Mouse (Mus musculus) urinary bladder, postnatal 4 days (tissue): ENCODE measurements around the gene Klk8.

Source experiments
- DNase-seq, 2 experiments: peaks; one replicate each; pipeline ENCODE4 v3.0.0; 2021 to 2022; ENCODE audit warnings: low spot score in 2 of 2

The Klk8 gene

GRCm38 (mm10) chr7:43797333-43797769 lies at the start of gene Klk8:
Klk8 (plus strand) TSS chr7:43797577.
- DNase-seq, result no peak

DNA sequence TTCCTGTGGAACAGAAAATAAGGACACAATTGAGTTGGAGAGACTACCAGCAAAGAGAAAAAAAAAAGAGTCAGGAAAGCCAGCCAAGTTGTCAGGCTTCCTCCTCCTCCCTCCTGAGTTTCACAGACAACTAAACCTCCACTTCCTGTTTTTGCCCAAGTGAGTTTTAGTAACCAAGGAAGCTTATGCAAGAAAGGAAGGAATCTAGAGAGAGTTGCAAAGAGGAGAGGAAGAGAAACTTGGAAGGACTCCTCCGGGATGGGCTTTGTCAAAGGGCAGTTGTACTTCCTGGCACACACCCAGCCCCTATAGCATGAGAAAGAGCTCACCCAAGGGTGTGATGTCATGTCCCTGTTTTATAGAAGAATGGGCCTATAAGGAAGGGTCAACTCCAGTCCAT lies 49.6 kb upstream of the Klk8 start:
- DNase-seq, result no peak

- no peak for DNase-seq
Observed at GRCm38 (mm10) chr7:43752806-43753205, 44.6 kb upstream of the Klk8 start.

GRCm38 (mm10) chr7:43766484-43766883 lies 30.9 kb upstream of the Klk8 start:
- DNase-seq, result peak in 1 of 2 experiments; percentile 5

DNA sequence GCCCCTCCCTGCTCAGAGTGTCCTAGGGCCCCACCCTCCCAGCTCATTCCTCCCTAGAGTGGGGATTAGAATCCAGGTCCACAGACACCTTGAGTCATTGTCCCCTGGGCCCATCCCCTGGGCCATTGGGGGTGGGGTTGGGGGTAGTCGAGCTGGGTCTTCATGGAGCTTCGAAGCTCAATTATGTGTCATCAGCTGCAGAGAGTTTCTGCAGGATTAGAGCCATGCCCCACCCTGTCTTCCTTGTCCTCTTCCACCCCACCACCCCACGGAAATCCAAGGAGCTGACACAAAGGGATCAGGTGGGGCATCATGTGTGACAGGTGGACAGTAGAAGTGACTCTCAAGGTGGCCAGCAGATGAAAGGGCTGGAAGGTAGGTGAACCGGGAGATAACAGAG lies 28.8 kb upstream of the Klk8 start, which contains the start of gene Klk12:
TSS of gene Klk12 (plus strand) at position 301 of the 400 bp plus-strand sequence.
- DNase-seq, result peak in 1 of 2 experiments; percentile 13

DNA sequence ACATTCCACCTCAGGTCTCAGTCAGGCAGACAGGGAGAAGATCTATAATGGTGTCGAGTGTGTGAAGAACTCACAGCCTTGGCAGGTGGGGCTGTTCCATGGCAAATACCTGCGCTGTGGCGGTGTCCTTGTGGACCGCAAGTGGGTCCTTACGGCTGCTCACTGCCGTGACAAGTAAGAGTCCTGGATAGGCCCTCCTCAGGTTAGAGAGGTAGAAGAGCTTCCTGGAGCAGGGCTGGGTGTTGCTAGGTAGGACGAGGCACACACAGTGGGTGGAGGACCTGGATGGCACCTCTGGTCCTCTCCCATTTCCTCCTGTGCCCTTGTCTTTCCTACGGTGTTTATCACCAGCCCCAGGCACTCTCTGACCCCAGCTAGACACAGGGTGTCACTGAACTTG lies 27.7 kb upstream of the Klk8 start:
- DNase-seq, result peak; percentile 14 to 52

- peak; percentile 15 to 47 for DNase-seq
Observed at GRCm38 (mm10) chr7:43770701-43771100, 26.7 kb upstream of the Klk8 start.

- DNase-seq, result peak; percentile 5 to 52
Observed at GRCm38 (mm10) chr7:43771916-43772315, 25.5 kb upstream of the Klk8 start.

GRCm38 (mm10) chr7:43772901-43773300 lies 24.5 kb upstream of the Klk8 start:
- DNase-seq, result no peak

- DNase-seq, result peak; percentile 13 to 58
Observed at GRCm38 (mm10) chr7:43774364-43774763, 23.0 kb upstream of the Klk8 start, which contains the start of gene Klk11. Klk11 (plus strand) TSS chr7:43774604.

DNA sequence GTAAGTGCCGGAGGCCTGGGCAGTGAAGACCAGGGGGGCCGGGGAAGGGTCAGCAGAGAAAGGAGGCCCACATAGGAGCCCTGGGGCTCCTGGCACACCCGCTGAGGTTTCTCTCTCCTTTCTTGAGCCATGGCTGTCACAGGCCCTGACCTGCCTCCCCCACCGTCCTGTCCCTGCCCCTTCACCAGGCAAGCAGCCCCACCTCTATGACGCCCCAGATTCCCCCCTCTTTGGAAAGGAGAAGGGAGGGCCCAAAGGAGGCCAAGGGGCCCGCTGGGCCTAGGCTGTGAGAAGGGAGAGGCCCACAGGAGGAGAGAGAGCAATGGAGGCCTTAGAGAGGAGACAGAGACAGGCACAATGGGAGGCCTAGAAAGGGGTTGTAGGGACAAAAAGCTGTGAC lies 22.6 kb upstream of the Klk8 start:
- DNase-seq, result peak; percentile 12 to 58

DNA sequence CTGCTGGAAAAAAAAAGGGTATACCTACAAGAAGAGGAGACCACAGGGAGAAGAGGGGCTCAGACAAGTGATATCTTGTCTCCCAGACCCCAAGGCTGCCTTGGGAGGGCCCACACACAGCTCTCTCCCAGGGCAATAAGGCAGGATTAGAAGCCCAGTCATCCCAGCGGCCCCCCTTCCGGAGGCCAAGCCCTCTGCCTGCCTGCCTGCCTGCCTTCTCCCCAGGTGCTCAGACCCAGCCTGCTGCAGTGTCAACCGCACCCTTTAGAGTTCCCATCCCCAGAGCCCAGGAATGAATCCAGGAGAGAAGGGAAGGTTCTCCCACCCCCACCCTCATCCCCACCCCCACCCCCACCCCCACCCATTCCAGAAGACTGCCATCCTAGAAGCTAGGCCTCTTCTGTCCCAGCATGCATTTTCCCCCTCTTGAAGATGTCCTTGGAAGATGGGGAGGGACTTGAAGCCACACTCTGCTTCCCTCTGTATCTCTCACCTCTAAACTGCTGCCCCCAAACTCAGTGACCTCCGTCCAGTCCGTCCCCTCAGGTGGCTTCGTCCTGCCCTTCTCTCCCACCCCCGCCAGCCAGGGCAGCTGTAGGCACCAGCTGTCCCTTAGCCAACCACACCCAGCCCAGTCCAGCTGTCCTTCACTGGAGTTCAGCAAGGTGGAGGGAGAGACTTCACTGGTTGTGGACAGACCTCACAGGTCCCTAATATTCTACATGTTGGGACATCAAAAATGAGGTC lies 21.9 kb upstream of the Klk8 start:
- peak; percentile 13 to 52 for DNase-seq

DNA sequence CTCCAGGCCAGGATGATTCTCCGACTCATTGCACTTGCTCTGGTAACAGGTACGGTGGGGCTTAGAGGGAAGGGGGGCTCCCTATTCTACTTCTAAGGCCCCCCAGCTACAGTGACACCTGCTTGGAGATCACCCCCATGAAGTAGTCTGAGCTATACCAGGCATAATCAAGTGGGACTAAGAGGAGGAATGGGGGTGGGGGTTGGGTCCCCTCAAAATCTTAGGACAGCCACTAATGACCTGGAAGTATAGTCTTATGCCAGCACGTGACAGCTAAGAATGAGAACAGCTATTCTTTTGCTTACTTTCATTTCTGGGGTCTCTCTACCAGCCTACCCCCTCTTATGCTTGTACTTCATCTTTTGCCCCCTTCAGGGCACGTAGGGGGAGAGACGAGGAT lies 20.9 kb upstream of the Klk8 start:
- peak in 1 of 2 experiments; percentile 16 for DNase-seq

DNA sequence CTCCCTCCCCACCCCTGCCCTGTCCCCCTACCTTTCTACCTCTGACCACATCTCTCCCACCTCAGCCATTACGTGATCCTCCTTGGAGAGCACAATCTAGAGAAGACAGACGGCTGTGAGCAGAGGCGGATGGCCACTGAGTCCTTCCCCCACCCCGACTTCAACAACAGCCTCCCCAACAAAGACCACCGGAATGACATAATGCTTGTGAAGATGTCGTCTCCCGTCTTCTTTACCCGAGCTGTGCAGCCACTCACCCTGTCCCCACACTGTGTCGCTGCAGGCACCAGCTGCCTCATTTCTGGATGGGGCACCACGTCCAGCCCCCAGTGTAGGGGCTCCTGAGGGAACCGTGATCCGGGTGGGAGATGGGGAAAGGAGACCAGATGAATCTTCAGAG lies 20.0 kb upstream of the Klk8 start:
- peak in 1 of 2 experiments; percentile 14 for DNase-seq

GRCm38 (mm10) chr7:43778176-43778970 lies 19.0 kb upstream of the Klk8 start:
- peak in 1 of 2 experiments; percentile 13 for DNase-seq

DNA sequence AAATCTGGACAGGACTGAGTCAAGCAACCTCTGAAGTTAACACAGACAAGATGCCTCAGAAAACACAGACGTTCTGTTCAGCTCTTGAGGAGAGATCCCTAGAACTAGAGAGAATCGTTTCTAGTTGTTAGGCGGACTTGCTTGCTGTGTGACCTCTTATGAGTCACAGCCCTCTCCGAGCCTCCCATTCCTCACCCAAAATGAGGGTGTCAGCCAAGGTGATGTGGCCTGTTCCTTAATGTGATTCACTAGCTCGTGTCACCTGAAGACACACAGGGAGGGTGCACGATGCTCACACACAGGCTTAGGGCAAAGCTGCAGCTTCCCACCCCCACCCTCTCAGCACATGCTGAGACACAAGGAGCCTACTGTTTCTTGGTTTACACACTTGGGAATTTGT lies 17.1 kb upstream of the Klk8 start:
- peak; percentile 8 to 42 for DNase-seq

DNA sequence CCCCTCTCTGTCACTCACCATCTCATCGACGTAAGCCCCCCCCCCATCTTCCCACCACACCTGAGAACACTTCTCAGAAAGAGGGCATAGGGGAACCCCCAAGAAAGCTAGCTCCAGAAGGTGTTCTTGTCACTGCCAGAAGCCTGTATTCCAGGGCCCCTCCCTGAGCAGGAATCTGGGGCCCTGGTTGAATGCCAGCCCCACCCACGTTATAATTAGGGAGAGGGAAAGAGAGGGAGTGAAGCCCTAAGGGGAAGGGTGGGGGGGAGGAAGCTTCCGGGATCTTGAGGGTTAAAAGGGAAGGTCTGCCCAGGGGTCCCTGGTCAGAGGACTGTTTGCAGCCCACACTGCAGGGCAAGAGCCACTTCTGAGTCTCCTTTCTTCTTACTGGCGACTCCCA lies 16.6 kb upstream of the Klk8 start, which contains the start of gene Klk10:
TSS of gene Klk10 (plus strand) at position 290 of the 400 bp plus-strand sequence.
- peak in 1 of 2 experiments; percentile 55 for DNase-seq

DNA sequence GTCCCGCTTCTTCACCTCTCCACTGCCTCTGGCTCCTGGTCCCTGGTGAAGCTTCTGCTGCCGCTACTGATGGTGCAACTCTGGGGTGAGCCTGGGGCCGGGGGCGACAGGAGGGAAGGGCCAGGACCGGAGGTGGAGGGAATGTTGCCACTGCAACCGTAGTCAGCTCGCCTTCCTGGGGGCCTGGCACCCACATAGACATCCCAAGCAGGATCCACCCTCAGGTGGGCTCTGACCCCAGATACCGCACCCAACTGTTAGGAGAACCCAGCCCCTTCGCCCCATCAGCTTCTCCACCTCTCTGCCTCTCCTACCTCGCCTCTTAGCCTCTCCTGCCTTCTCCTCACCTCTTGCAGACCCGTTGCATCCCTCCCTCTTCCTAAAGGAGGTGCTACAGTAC lies 15.8 kb upstream of the Klk8 start:
- DNase-seq, result peak in 1 of 2 experiments; percentile 54

DNA sequence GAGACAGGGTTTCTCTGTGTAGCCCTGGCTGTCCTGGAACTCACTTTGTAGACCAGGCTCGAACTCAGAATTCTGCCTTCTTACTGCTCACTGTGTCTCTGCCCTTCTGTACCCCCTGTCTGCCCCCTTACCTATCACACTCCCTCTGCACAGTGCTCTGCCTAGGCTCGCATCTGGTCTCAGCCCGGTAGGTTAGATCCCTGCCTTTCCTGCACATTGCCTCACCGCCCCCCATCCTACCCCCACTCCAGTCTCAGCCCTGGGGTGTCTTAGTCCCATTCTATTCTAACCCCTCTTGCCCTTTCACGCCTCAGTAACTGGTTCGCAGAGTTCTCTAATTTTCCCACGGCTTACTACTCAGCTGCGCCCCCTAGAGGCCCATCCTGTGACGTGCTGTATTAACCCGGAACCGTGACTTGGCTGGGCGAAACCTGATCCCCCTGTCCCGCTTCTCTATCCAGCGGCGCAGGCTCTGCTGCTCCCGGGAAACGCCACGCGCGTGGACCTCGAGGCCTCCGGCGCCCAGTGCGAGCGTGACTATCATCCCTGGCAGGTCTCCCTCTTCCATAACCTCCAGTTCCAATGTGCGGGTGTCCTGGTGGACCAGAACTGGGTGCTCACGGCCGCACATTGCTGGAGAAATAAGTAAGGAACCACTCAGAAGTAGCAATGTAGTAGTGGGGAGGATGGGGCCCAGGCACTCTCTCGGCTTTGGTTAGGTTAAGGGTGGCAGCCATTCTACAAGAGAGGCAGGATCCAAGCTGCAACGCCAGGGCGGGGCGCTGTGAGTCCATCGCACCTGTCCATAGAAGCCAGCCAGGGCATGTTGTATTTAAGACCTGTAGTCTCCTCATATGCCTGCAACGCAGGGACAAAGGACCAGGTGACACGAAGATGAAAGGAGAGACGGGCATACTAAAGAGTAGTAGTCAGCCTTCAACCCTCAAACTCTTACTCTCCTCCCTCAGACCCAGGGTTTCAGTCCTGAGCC lies 14.8 kb upstream of the Klk8 start:
- peak; percentile 67 to 89 for DNase-seq

DNA sequence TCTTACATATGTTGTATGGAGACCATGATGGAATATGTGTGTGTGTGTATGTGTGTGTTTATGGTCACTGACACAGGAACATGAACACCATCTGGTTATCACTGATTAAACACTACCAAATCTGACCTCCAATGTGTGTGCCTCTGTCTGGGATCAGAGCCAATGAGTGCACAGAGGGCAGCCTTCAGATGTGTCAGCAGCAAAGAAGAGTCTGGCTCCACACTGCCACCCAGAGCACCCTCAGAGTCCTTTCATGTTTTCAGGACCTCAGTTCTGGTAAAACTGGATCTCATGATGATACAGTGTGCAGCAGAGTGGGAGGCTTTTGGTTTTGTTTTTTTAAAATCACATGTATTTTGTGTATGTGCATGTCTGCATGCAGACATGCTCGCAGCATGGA lies 12.1 kb upstream of the Klk8 start:
- no peak for DNase-seq

DNA sequence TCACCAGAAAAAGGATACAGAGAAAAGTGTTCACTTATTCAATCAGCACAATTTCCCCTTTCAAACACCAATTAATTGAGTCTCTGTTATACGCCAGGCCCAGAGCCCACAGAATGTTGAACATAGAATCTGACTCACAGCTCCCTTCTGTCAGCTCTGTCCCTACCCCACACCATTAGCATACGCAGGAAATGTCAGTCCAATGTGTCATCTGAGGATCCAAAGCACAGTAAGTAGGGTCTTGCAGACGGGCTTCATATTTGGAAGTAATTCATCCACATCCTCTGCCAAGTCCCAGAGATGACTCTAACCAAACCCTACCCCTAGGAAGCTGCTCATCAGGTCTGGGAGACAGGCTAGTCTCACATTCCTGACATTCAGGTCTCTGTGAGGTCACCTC lies 9.3 kb upstream of the Klk8 start:
- DNase-seq, result no peak
